Mouse (Mus musculus) bone marrow, adult 2 months (tissue): ENCODE measurements around the gene Gpn2.

Source experiments
- CTCF ChIP-seq: fragments of 200-500 bp; IDR thresholded peaks from 2 replicates; pipeline ENCODE4 v1.5.1; 2011; ENCODE audit warnings: low read length, control low read depth; ENCODE audit not compliant: control insufficient read depth, insufficient read depth
- POLR2A ChIP-seq: fragments of 200-500 bp; IDR thresholded peaks from 2 replicates; pipeline ENCODE4 v1.6.1; 2011; ENCODE audit warnings: low read depth, mild to moderate bottlenecking, control low read depth, low read length, borderline replicate concordance; ENCODE audit not compliant: control insufficient read depth

DNA sequence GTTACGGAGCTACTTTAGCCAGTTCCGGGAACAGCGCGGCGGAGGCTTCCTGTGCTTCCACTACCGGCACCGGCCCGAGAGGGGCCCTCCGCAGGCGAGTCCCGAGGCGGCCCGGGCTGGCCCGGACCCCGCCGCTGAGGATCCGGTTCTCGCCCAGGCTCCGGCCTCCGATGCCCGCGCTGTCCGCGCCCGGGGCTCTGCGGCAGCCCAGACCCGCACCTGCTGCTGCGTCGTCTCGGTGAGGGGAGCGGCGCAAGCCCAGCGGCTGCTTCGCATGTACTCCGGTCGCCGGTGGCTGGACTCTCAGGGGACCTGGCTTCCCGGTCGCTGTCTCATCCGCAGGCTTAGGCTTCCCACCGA lies 9.3 kb upstream of the Gpn2 start:
- TF ChIP-seq CTCF (no peak), POLR2A (no peak)
